Mouse (Mus musculus) MEL (cell line): Measurements from ENCODE around the gene Adprhl1. TPM values are rescaled to one million over a fixed set of nuclear protein-coding genes. Genes with fewer than 3 reads are reported as not detected.
A peak's percentile ranks its signal among the peaks of the same experiment; 100 is the strongest.

Experiments used
- DNase-seq: peaks from one replicate; pipeline ENCODE4 v3.0.0; 2011; ENCODE audit warnings: low read depth, low spot score
- H3K27ac ChIP-seq: 2 replicates; pipeline ENCODE4 v1.5.1; 2012; ENCODE audit warnings: low read depth, mild to moderate bottlenecking, control low read depth, low read length, moderate library complexity; ENCODE audit not compliant: control insufficient read depth
- H3K27me3 ChIP-seq, 2 experiments: fragments of 150-350 bp in 1 of 2; sonication (generic) in 1 of 2; 2 replicates each; pipeline ENCODE4 v1.6.1; 2012; ENCODE audit warnings: low read length in 2 of 2, mild to moderate bottlenecking in 2 of 2, improper control_type of control experiment in 1 of 2, moderate library complexity in 1 of 2; ENCODE audit not compliant: insufficient read depth in 2 of 2, control insufficient read depth in 1 of 2
- H3K36me3 ChIP-seq, 2 experiments: 2 replicates each; pipeline ENCODE4 v1.6.1; 2012 to 2014; ENCODE audit warnings: low read length in 2 of 2, improper control_type of control experiment in 1 of 2, inconsistent platforms in 1 of 2, mild to moderate bottlenecking in 1 of 2; ENCODE audit not compliant: insufficient read depth in 2 of 2, control insufficient read depth in 1 of 2
- H3K4me1 ChIP-seq, 2 experiments: fragments of 150-350 bp in 1 of 2; sonication (generic) in 1 of 2; 2 replicates each; pipeline ENCODE4 v1.6.1; 2012; ENCODE audit warnings: low read length in 2 of 2, improper control_type of control experiment in 1 of 2, mild to moderate bottlenecking in 1 of 2; ENCODE audit not compliant: insufficient read depth in 2 of 2, control insufficient read depth in 1 of 2
- H3K4me3 ChIP-seq, 2 experiments: fragments of 150-350 bp in 1 of 2; sonication (generic) in 1 of 2; 2 replicates each; pipeline ENCODE4 v1.5.1; 2012; ENCODE audit warnings: low read depth in 2 of 2, low read length in 2 of 2, mild to moderate bottlenecking in 2 of 2, moderate library complexity in 2 of 2, control low read depth in 1 of 2, improper control_type of control experiment in 1 of 2; ENCODE audit not compliant: control insufficient read depth in 1 of 2, insufficient read depth in 1 of 2
- H3K79me2 ChIP-seq: 2 replicates; pipeline ENCODE4 v1.6.1; 2012; ENCODE audit warnings: mild to moderate bottlenecking, low read length, moderate library complexity; ENCODE audit not compliant: control insufficient read depth, poor library complexity, insufficient read depth
- H3K9ac ChIP-seq: 2 replicates; pipeline ENCODE4 v1.6.1; 2012; ENCODE audit warnings: low read depth, mild to moderate bottlenecking, control low read depth, low read length, moderate library complexity; ENCODE audit not compliant: control insufficient read depth, poor library complexity, severe bottlenecking
- H3K9me3 ChIP-seq: fragments of 150-350 bp; sonication (generic); replicated peaks from 2 replicates; pipeline ENCODE4 v1.6.1; 2012; ENCODE audit warnings: mild to moderate bottlenecking, low read length, improper control_type of control experiment, moderate library complexity; ENCODE audit not compliant: insufficient read depth
- CHD1 ChIP-seq: IDR thresholded peaks from 2 replicates; pipeline ENCODE4 v1.6.1; 2012; ENCODE audit warnings: low read depth, mild to moderate bottlenecking, inconsistent platforms, low read length, improper control_type of control experiment
- CHD2 ChIP-seq: IDR thresholded peaks from 2 replicates; pipeline ENCODE4 v1.6.1; 2011; ENCODE audit warnings: low read length, improper control_type of control experiment
- CTCF ChIP-seq, 3 experiments: IDR thresholded peaks in 2 of 3; conservative IDR thresholded peaks in 1 of 3; 2 replicates each; pipeline ENCODE4 v1.5.1; 2011 to 2012; ENCODE audit warnings: low read length in 3 of 3, low read depth in 2 of 3, mild to moderate bottlenecking in 2 of 3, improper control_type of control experiment in 1 of 3, inconsistent platforms in 1 of 3, mixed read lengths in 1 of 3, moderate library complexity in 1 of 3; ENCODE audit not compliant: control insufficient read depth in 1 of 3, insufficient read depth in 1 of 3, poor library complexity in 1 of 3, severe bottlenecking in 1 of 3
- ETS1 ChIP-seq: IDR thresholded peaks from 2 replicates; pipeline ENCODE4 v1.6.1; 2012; ENCODE audit warnings: low read depth, mild to moderate bottlenecking, inconsistent platforms, low read length, improper control_type of control experiment, moderate library complexity
- MAZ ChIP-seq: IDR thresholded peaks from 2 replicates; pipeline ENCODE4 v1.6.1; 2012; ENCODE audit warnings: low read depth, mild to moderate bottlenecking, inconsistent platforms, low read length, improper control_type of control experiment
- NELFE ChIP-seq: IDR thresholded peaks from 2 replicates; pipeline ENCODE4 v1.6.1; 2011; ENCODE audit warnings: low read depth, low read length, improper control_type of control experiment
- NRF1 ChIP-seq: IDR thresholded peaks from 2 replicates; pipeline ENCODE4 v1.6.1; 2014; ENCODE audit warnings: low read depth, mild to moderate bottlenecking, inconsistent platforms, low read length, improper control_type of control experiment, moderate library complexity; ENCODE audit not compliant: poor library complexity, insufficient read depth, severe bottlenecking
- RAD21 ChIP-seq: IDR thresholded peaks from 2 replicates; pipeline ENCODE4 v1.6.1; 2011; ENCODE audit warnings: mild to moderate bottlenecking, low read depth, low read length, improper control_type of control experiment
- TBP ChIP-seq: IDR thresholded peaks from 2 replicates; pipeline ENCODE4 v1.8.0; 2011; ENCODE audit warnings: low read depth, low read length, improper control_type of control experiment
- TCF12 ChIP-seq: IDR thresholded peaks from 2 replicates; pipeline ENCODE4 v1.6.1; 2014; ENCODE audit warnings: low read depth, mild to moderate bottlenecking, inconsistent platforms, low read length, improper control_type of control experiment, moderate library complexity
- UBTF ChIP-seq: IDR thresholded peaks from 2 replicates; pipeline ENCODE4 v1.6.1; 2012; ENCODE audit warnings: low read depth, mild to moderate bottlenecking, inconsistent platforms, low read length, improper control_type of control experiment, moderate library complexity, borderline replicate concordance; ENCODE audit not compliant: insufficient read depth
- USF1 ChIP-seq: IDR thresholded peaks from 2 replicates; pipeline ENCODE4 v1.6.1; 2014; ENCODE audit warnings: low read depth, mild to moderate bottlenecking, inconsistent platforms, low read length, improper control_type of control experiment, moderate library complexity
- USF2 ChIP-seq, 2 experiments: IDR thresholded peaks; 2 replicates each; pipeline ENCODE4 v1.6.1; 2011 to 2012; ENCODE audit warnings: improper control_type of control experiment in 2 of 2, low read length in 2 of 2, borderline replicate concordance in 1 of 2, inconsistent platforms in 1 of 2, low read depth in 1 of 2, mild to moderate bottlenecking in 1 of 2; ENCODE audit not compliant: insufficient read depth in 1 of 2
- ZMIZ1 ChIP-seq: IDR thresholded peaks from 2 replicates; pipeline ENCODE4 v1.6.1; 2012; ENCODE audit warnings: low read depth, mild to moderate bottlenecking, inconsistent platforms, low read length, improper control_type of control experiment, moderate library complexity
- polyA plus RNA-seq, 2 experiments: library from polyadenylated mRNA; stranded (reverse) in 1 of 2; unstranded in 1 of 2; fragments of >175 nt in 1 of 2; fragments of >200 nt in 1 of 2; gene quantifications; 2 replicates each; pipeline versions ENCODE4 v1.2.1 to v1.2.4; 2012; ENCODE audit warnings: low replicate concordance in 2 of 2, low read depth in 1 of 2; ENCODE audit not compliant: insufficient read length in 2 of 2, insufficient read depth in 1 of 2, missing spikeins in 1 of 2
- total RNA-seq: library from RNA; depleted of rRNA; stranded (reverse); fragments of 300-350 nt; gene quantifications from 2 replicates; pipeline ENCODE4 v1.2.3, GENCODE M21; 2012

Gene Adprhl1
- total and polyA plus RNA-seq, 3 experiments, result not detected

DNA sequence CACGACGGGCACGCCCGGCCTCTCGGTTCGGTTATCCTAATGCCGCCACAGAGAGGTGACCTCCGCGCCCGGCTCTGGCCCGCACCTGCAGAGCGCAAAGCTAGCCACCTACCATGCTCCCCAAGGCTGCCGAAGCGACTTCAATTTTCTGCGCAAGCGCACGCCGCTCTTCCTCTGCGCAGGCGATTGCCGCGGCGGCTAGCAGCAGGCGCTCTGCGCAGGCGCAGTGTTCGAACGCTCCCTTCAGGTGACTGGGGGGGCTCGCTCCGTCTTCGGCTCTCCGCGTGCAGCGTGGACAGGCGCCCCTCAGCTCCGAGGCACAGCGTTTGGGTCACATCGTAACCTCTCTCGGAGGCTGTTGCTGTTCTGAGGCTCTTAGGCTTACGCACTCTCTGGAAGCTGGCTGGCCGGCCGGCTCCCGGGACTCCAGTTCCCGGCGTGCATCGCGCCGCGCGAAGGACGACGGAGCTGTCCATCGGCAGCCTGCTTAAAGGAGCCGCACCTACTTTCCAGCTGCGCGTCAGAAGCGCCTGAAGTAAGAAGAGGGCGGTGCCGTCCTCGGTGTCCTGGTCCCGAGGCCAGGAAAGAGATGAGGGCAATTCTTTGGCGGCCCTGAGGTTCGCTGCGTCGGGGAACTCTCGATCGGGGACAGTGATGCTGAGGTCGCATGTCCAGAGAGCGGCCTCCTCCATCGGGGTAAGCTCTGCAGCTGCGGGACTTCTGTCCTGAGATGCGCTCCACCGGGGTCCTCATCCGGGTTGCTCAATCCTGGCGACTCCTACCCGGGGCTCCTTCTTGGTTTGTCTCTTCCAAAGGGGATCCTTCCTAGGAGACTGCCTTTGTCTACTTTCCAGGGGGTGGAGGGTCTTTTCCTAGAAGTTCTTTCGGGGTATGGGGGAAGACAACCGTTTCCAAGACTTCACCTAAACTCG lies 34.0 kb upstream of the Adprhl1 start, which contains the start of the genes Dcun1d2 and Tmco3 (continued):
- no peak for TF ChIP-seq USF2 (IDR thresholded peaks at IDR 0.05; ENCODE audit: borderline replicate concordance in 1 of 2, insufficient read depth in 1 of 2, low read depth in 1 of 2, low read length in 2 of 2)
- peak; percentile 38; the same call in 1 of the 2 replicates for TF ChIP-seq TCF12
- peak; percentile 96 for TF ChIP-seq NRF1
- no peak for TF ChIP-seq ETS1
- TF ChIP-seq MAZ, result peak; percentile 38; the same call in 1 of the 2 replicates
- no peak for TF ChIP-seq CHD2
- TF ChIP-seq NELFE, result peak; percentile 85
- TF ChIP-seq TBP, result 0 out of 2 replicates have a peak, but pooled peaks have one; percentile 26

DNA sequence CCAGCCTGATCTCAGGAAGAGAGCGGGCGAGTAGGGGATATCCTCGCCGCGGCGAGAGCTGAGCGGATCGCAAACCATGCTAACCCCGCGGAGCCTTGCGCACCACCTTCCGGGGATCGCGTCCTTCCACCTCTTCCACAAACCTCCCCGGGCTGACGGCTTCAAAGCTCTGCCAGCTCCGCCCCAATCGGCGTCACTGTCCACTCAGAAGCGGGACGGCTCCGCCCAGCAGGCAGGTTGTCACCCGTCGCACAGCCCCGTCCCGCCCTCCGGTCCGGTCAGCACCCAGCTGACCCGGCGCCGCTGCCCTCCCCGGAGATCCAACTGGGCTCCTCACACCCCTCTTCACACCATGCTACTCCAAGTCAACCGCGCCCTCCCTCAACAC lies 33.3 kb upstream of the Adprhl1 start:
- H3K4me3 ChIP-seq, result peak overlapping the region; percentile 62 to 83
- peak overlapping the region; percentile 90 for H3K9ac ChIP-seq
- TF ChIP-seq UBTF, result 0 out of 2 replicates have a peak, but pooled peaks have one; percentile 77
- no peak for TF ChIP-seq RAD21
- peaks cover 2 to 11% of the 10 kb centered on the region in 2 experiments; a peak in 2 of 4 replicates for H3K4me1 ChIP-seq
- H3K79me2 ChIP-seq, result peaks cover 16% of the 10 kb centered on the region
- H3K27me3 ChIP-seq, result no peaks in the 10 kb centered on the region
- no peaks in the 10 kb centered on the region for H3K9me3 ChIP-seq
- peak overlapping the region; percentile 88 for H3K27ac ChIP-seq
- DNase-seq, result peak; percentile 92
- H3K36me3 ChIP-seq, result peaks cover 0 to 10% of the 10 kb centered on the region in 2 experiments; a peak in 2 of 4 replicates

DNA sequence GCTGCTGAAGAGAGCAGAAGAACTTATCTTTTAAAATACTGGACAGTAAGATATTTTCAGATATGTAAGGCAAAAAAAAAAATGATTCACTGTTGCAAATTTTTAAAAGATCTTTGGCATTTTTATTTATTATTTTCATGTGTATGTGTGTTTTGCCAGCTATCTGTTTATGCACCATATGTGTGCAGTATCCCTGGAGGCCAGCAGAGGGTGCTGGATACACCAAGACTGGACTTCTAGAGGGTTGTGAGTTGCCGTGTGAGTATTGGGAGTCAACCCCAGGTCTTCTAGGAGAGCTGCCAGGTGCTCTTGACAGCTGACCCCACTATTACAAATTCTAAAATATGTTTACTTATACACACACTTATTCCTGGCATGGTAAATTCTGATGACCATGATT lies 29.2 kb upstream of the Adprhl1 start:
- peak; percentile 44 for DNase-seq
- Histone ChIP-seq H3K79me2 (peaks cover 14% of the 10 kb centered on the region), H3K9ac (no peak overlapping the region), H3K9me3 (no peaks in the 10 kb centered on the region), H3K36me3 (peaks cover 0 to 4% of the 10 kb centered on the region in 2 experiments; a peak in 1 of 4 replicates), H3K4me3 (no peak overlapping the region), H3K27ac (no peak overlapping the region), H3K4me1 (peaks cover 0 to 4% of the 10 kb centered on the region in 2 experiments; a peak in 1 of 4 replicates), H3K27me3 (no peaks in the 10 kb centered on the region)
- peak; percentile 48 to 51 (median 49) for TF ChIP-seq CTCF (IDR thresholded peaks at IDR 0.05 in 2 of 3, conservative IDR thresholded peaks at IDR 0.05 in 1 of 3; ENCODE audit: control insufficient read depth in 1 of 3, insufficient read depth in 1 of 3, low read depth in 2 of 3, low read length in 3 of 3, poor library complexity in 1 of 3, severe bottlenecking in 1 of 3)
- no peak for TF ChIP-seq USF1
- no peak for TF ChIP-seq NELFE
- TF ChIP-seq CHD2, result no peak
- no peak for TF ChIP-seq ZMIZ1
- no peak for TF ChIP-seq CHD1
